Mouse (Mus musculus) megakaryocyte, embryonic 14.5 days (primary cell): ENCODE data around the gene AL607142.1.

Experiments
- FLI1 ChIP-seq: IDR thresholded peaks from 2 replicates; pipeline ENCODE4 v1.6.1; 2012; ENCODE audit warnings: low read length, inconsistent platforms, mixed read lengths
- GATA1 ChIP-seq: IDR thresholded peaks from 3 replicates; pipeline ENCODE4 v1.6.1; 2012; ENCODE audit warnings: mixed read lengths, low read length, inconsistent platforms, borderline replicate concordance

GRCm38 (mm10) chr4:120036294-120036693 lies 28.5 kb upstream of the AL607142.1 start:
- TF ChIP-seq GATA1, result no peak
- no peak for TF ChIP-seq FLI1
